Mouse (Mus musculus) spleen, adult 2 months (tissue): ENCODE measurements around the gene Dnase2b. TPM values are rescaled to one million over a fixed set of nuclear protein-coding genes. Genes with fewer than 3 reads are reported as not detected.

Experiments
- DNase-seq, 2 experiments: peaks; one replicate each; pipeline versions ENCODE4 v3.0.0 to v3.0.0-alpha.2; 2012 to 2021; ENCODE audit warnings: low spot score in 2 of 2, low read depth in 1 of 2
- H3K27ac ChIP-seq: fragments of 200-500 bp; 2 replicates; pipeline ENCODE4 v1.5.1; 2012; ENCODE audit warnings: low read length, inconsistent platforms; ENCODE audit not compliant: insufficient read depth
- H3K27me3 ChIP-seq: fragments of 200-500 bp; 2 replicates; pipeline ENCODE4 v1.6.1; 2012; ENCODE audit warnings: mild to moderate bottlenecking, moderate library complexity, low read length, inconsistent platforms; ENCODE audit not compliant: control insufficient read depth, insufficient read depth
- H3K36me3 ChIP-seq: fragments of 200-500 bp; 2 replicates; pipeline ENCODE4 v1.6.1; 2012; ENCODE audit warnings: mild to moderate bottlenecking, low read length, inconsistent platforms; ENCODE audit not compliant: control insufficient read depth, insufficient read depth
- H3K4me1 ChIP-seq: fragments of 200-500 bp; 2 replicates; pipeline ENCODE4 v1.6.1; 2011; ENCODE audit warnings: inconsistent platforms; ENCODE audit not compliant: control insufficient read depth, insufficient read depth, insufficient read length
- H3K4me3 ChIP-seq: fragments of 200-500 bp; 2 replicates; pipeline ENCODE4 v1.5.1; 2011; ENCODE audit warnings: mild to moderate bottlenecking, inconsistent platforms; ENCODE audit not compliant: insufficient read depth, insufficient read length; ENCODE audit errors: extremely low read depth
- CTCF ChIP-seq: fragments of 200-500 bp; IDR thresholded peaks from 2 replicates; pipeline ENCODE4 v1.5.1; 2011; ENCODE audit warnings: mild to moderate bottlenecking, inconsistent platforms; ENCODE audit not compliant: insufficient read depth, insufficient read length, insufficient replicate concordance; ENCODE audit errors: extremely low read depth
- POLR2A ChIP-seq: fragments of 200-500 bp; IDR thresholded peaks from 2 replicates; pipeline ENCODE4 v1.6.1; 2011; ENCODE audit warnings: low read depth, low read length, inconsistent platforms
- WGBS: fragments of 180-500 bp; shearing (Covaris S2); methylation state at CpG from one replicate; pipeline ENCODE4 v1.1.7; 2018; 5-methylcytosine and 5-hydroxymethylcytosine counted together
- polyA plus RNA-seq: library from polyadenylated mRNA; depleted of rRNA; stranded (reverse); fragments of >200 nt; gene quantifications from 2 replicates; pipeline ENCODE4 v1.2.3, GENCODE M21; 2012

Dnase2b gene
- polyA plus RNA-seq, 1 experiment: not detected

- no peak for TF ChIP-seq POLR2A
- TF ChIP-seq CTCF: no peak
- WGBS: 54% methylated on average over 8 of the region's 8 CpGs
- DNase-seq: no peak
- no peak overlapping the region for H3K27ac ChIP-seq
- no peaks in the 10 kb centered on the region for H3K36me3 ChIP-seq
- no peaks in the 10 kb centered on the region for H3K27me3 ChIP-seq
- H3K4me1 ChIP-seq: no peaks in the 10 kb centered on the region; the same call in 1 of the 2 replicates
- no peak overlapping the region for H3K4me3 ChIP-seq
These were observed 13.0 kb upstream of the Dnase2b start for GRCm38 (mm10) chr3:146628227-146628982.

- Histone ChIP-seq H3K27me3 (no peaks in the 10 kb centered on the region), H3K36me3 (no peaks in the 10 kb centered on the region), H3K27ac (no peak overlapping the region), H3K4me1 (no peaks in the 10 kb centered on the region; the same call in 1 of the 2 replicates), H3K4me3 (no peak overlapping the region)
- no peak for DNase-seq
- WGBS: 93% methylated on average over 4 of the region's 4 CpGs
- TF ChIP-seq CTCF (no peak), POLR2A (no peak)
These were observed 10.4 kb upstream of the Dnase2b start for GRCm38 (mm10) chr3:146625766-146626165.

- Histone ChIP-seq H3K27ac (no peak overlapping the region), H3K27me3 (no peaks in the 10 kb centered on the region), H3K36me3 (no peaks in the 10 kb centered on the region), H3K4me1 (no peaks in the 10 kb centered on the region), H3K4me3 (no peak overlapping the region)
- TF ChIP-seq CTCF: no peak
- no peak for TF ChIP-seq POLR2A
- DNase-seq: no peak
- 88% methylated on average over 11 of the region's 11 CpGs for WGBS
These were observed 6.6 kb upstream of the Dnase2b start for GRCm38 (mm10) chr3:146621966-146622365.

GRCm38 (mm10) chr3:146620555-146621249, 5.3 kb upstream of the Dnase2b start:
- no peak for DNase-seq
- Histone ChIP-seq H3K27ac (no peak overlapping the region), H3K36me3 (no peaks in the 10 kb centered on the region), H3K27me3 (no peaks in the 10 kb centered on the region), H3K4me3 (no peak overlapping the region), H3K4me1 (no peaks in the 10 kb centered on the region)
- TF ChIP-seq CTCF: no peak
- no peak for TF ChIP-seq POLR2A
- 76% methylated on average over 14 of the region's 14 CpGs for WGBS

GRCm38 (mm10) chr3:146620101-146620500, 4.7 kb upstream of the Dnase2b start:
- H3K4me1 ChIP-seq: no peaks in the 10 kb centered on the region
- 83% methylated on average over 10 of the region's 10 CpGs for WGBS
- no peak for DNase-seq
- H3K27ac ChIP-seq: no peak overlapping the region
- H3K36me3 ChIP-seq: no peaks in the 10 kb centered on the region
- H3K27me3 ChIP-seq: no peaks in the 10 kb centered on the region
- TF ChIP-seq CTCF: no peak
- no peak for TF ChIP-seq POLR2A
- H3K4me3 ChIP-seq: no peak overlapping the region

- WGBS: 81% methylated on average over 4 of the region's 4 CpGs
- no peak overlapping the region for H3K4me3 ChIP-seq
- H3K27ac ChIP-seq: no peak overlapping the region
- no peaks in the 10 kb centered on the region for H3K36me3 ChIP-seq
- H3K27me3 ChIP-seq: no peaks in the 10 kb centered on the region
- no peaks in the 10 kb centered on the region for H3K4me1 ChIP-seq
- no peak for DNase-seq
- TF ChIP-seq POLR2A (no peak), CTCF (no peak)
These were observed 3.0 kb upstream of the Dnase2b start for GRCm38 (mm10) chr3:146618357-146618756.

GRCm38 (mm10) chr3:146617946-146618345, 2.5 kb upstream of the Dnase2b start:
- DNase-seq: no peak
- no peaks in the 10 kb centered on the region for H3K36me3 ChIP-seq
- no peak for TF ChIP-seq CTCF
- TF ChIP-seq POLR2A: no peak
- H3K27me3 ChIP-seq: no peaks in the 10 kb centered on the region
- no peak overlapping the region for H3K27ac ChIP-seq
- no peaks in the 10 kb centered on the region for H3K4me1 ChIP-seq
- no peak overlapping the region for H3K4me3 ChIP-seq
